Mouse (Mus musculus) testis, adult 2 months (tissue): ENCODE measurements around the gene Zscan21. TPM values are rescaled to one million over a fixed set of nuclear protein-coding genes. Genes with fewer than 3 reads are reported as not detected.

Source experiments
- H3K27ac ChIP-seq: fragments of 200-500 bp; 2 replicates; pipeline ENCODE4 v1.5.1; 2012; ENCODE audit warnings: low read depth, low read length; ENCODE audit not compliant: control insufficient read depth, insufficient read depth
- H3K27me3 ChIP-seq: fragments of 200-500 bp; 2 replicates; pipeline ENCODE4 v1.6.1; 2012; ENCODE audit warnings: mild to moderate bottlenecking, low read length, moderate library complexity; ENCODE audit not compliant: control insufficient read depth, insufficient read depth
- H3K36me3 ChIP-seq: fragments of 200-500 bp; 2 replicates; pipeline ENCODE4 v1.6.1; 2012; ENCODE audit warnings: mild to moderate bottlenecking, low read length; ENCODE audit not compliant: control insufficient read depth, insufficient read depth
- H3K4me1 ChIP-seq: fragments of 200-500 bp; 2 replicates; pipeline ENCODE4 v1.6.1; 2012; ENCODE audit warnings: low read length; ENCODE audit not compliant: control insufficient read depth, insufficient read depth
- H3K4me3 ChIP-seq: fragments of 200-500 bp; 2 replicates; pipeline ENCODE4 v1.5.1; 2012; ENCODE audit warnings: low read depth, mild to moderate bottlenecking, low read length, moderate library complexity, mixed read lengths; ENCODE audit not compliant: control insufficient read depth
- CTCF ChIP-seq: fragments of 200-500 bp; IDR thresholded peaks from 2 replicates; pipeline ENCODE4 v1.5.1; 2012; ENCODE audit warnings: low read depth, mild to moderate bottlenecking, inconsistent platforms, low read length, moderate library complexity; ENCODE audit not compliant: control insufficient read depth, insufficient read depth, insufficient replicate concordance
- POLR2A ChIP-seq: fragments of 200-500 bp; IDR thresholded peaks from 2 replicates; pipeline ENCODE4 v1.6.1; 2012; ENCODE audit warnings: low read depth, mild to moderate bottlenecking, inconsistent platforms, low read length, moderate library complexity; ENCODE audit not compliant: control insufficient read depth
- polyA plus RNA-seq: library from polyadenylated mRNA; depleted of rRNA; stranded (reverse); fragments of >200 nt; gene quantifications from 2 replicates; pipeline ENCODE4 v1.2.3, GENCODE M21; 2012

Zscan21 gene
- polyA plus RNA-seq, 1 experiment, result 51.4 TPM

DNA sequence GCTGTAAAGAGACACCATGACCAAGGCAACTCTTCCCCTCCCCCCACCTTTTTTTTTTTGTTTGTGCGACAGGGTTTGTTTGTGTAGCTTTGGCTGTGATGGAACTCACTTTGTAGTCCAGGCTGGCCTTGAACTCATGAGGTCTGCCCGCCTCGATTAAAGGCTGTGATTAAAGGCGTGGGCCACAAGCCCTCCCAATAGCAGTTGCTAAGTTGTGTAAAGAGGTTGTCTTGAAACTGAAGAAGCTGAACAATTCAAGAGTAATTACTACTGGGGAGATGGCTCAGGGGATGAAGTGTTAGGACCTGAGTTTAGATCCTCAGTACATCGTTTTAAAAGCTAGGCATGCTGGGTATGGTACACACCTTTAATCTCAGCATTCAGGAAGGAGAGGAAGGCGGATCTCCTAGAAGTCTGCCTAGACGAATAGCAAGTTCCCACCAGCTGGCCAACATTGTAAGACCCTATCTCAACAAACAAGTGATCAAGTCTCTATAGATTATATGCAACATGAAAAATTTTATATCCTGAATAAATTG, 43.6 kb downstream of the Zscan21 start:
- Histone ChIP-seq H3K27me3 (no peaks in the 10 kb centered on the region), H3K36me3 (peaks cover 1% of the 10 kb centered on the region; the same call in 1 of the 2 replicates), H3K4me1 (no peaks in the 10 kb centered on the region; the same call in 1 of the 2 replicates), H3K4me3 (no peak overlapping the region), H3K27ac (no peak overlapping the region)
- no peak for TF ChIP-seq POLR2A
- TF ChIP-seq CTCF, result no peak

DNA sequence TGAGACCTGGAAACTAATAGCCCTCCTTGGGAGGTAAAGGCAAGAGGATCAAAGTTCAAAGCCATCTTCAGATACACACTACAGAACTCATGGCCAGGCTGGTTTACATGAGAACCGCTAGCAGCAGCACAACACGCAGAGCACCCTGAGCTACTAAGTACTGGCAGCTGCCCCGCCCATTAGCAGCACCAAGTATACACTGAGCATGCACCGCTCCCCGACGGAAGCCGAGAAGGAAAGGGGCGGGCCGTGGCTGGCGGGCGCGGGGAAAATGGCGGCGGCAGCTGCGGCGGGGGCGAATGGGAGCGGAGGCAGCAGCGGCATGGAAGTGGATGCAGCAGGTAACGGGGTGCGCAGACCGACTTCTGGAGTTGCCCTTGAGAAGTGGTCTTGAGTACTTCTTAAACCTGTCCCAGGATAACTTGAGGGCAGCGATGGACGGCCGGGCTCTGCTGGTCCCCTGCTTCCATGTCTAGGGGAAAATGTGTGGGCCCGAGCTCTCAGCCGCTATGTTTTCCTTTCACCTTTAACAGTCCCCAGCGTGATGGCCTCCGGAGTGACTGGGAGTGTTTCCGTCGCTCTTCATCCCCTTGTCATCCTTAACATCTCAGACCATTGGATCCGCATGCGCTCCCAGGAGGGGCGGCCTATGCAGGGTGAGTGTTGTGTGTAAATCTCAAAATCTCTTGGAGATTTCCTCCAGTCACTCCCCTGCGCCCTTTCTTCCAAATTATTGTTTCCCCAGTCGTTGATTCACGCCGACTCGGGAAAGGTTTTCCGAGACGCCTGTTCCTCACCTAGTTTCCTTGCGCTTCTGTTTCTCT, 44.4 kb downstream of the Zscan21 start, which contains the start of gene Cops6:
Gene Cops6 (plus strand): TSS at position 230 of the 824 bp plus-strand sequence.
- Histone ChIP-seq H3K4me1 (no peaks in the 10 kb centered on the region; the same call in 1 of the 2 replicates), H3K27ac (peak within 1 kb of the TSS; percentile 41; the same call in 1 of the 2 replicates), H3K36me3 (peaks cover 1% of the 10 kb centered on the region; the same call in 1 of the 2 replicates), H3K27me3 (no peaks in the 10 kb centered on the region), H3K4me3 (peak within 1 kb of the TSS; percentile 83)
- TF ChIP-seq POLR2A, result peak; percentile 73
- TF ChIP-seq CTCF, result no peak

DNA sequence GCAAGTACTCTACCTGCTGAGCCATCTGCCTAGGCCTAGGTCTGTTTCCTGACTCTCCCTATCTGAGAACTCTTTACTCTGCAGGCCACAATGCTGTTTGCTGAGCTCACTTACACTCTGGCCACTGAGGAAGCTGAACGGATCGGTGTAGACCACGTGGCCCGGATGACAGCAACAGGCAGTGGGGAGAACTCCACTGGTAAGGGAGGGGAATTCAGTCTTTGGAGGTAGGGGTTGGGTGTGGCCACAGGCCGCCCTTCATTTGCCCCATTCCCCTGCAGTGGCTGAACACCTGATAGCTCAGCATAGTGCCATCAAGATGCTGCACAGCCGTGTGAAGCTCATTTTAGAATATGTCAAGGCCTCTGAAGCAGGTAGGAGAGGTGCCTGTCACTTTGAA, 46.3 kb downstream of the Zscan21 start:
- TF ChIP-seq CTCF (no peak), POLR2A (no peak)
- H3K27me3 ChIP-seq, result no peaks in the 10 kb centered on the region
- no peaks in the 10 kb centered on the region; the same call in 1 of the 2 replicates for H3K4me1 ChIP-seq
- H3K27ac ChIP-seq, result no peak overlapping the region
- no peak overlapping the region for H3K4me3 ChIP-seq
- peaks cover 6% of the 10 kb centered on the region for H3K36me3 ChIP-seq

DNA sequence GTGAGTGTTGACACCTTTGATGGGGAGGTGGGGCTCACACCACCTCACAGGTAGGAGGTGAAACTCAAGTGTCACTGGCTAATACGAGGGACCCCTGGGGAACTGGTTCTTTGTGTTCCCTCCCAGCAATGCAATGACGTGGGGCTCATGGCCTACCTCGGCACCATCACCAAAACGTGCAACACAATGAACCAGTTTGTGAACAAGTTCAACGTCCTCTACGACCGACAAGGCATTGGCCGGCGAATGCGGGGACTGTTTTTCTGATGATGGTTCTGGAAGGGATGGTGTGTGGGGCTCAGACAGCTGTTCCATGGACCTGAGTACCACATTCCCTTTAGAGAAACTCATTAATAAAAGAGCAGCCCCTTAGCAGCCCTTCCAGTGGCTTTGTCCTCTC, 46.9 kb downstream of the Zscan21 start:
- peaks cover 6% of the 10 kb centered on the region for H3K36me3 ChIP-seq
- no peaks in the 10 kb centered on the region; the same call in 1 of the 2 replicates for H3K4me1 ChIP-seq
- H3K27ac ChIP-seq, result no peak overlapping the region
- no peak for TF ChIP-seq CTCF
- TF ChIP-seq POLR2A, result no peak
- H3K4me3 ChIP-seq, result no peak overlapping the region
- no peaks in the 10 kb centered on the region for H3K27me3 ChIP-seq

DNA sequence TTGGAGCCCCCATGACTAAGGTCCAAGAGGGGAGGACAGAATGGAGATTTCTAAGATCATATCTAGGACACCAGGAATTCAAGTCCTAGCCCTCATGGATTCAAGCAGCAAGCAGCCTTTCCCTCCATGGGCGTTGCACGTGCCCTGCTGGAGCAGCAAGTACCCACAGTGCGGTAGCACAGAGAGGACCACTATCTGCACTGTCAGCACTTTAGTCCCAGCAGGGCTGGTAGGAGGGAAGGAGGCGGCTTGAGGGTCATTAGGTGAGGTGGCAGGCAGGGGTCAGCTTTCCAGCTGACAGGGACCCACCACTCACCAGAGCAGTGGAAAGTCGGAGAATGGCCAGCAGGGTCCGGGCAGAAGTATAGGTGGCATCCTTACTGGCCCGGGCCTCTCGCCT, 48.9 kb downstream of the Zscan21 start:
- TF ChIP-seq POLR2A (no peak), CTCF (no peak)
- H3K36me3 ChIP-seq, result peaks cover 6% of the 10 kb centered on the region
- H3K27ac ChIP-seq, result no peak overlapping the region
- no peaks in the 10 kb centered on the region for H3K4me1 ChIP-seq
- H3K4me3 ChIP-seq, result no peak overlapping the region
- H3K27me3 ChIP-seq, result no peaks in the 10 kb centered on the region

DNA sequence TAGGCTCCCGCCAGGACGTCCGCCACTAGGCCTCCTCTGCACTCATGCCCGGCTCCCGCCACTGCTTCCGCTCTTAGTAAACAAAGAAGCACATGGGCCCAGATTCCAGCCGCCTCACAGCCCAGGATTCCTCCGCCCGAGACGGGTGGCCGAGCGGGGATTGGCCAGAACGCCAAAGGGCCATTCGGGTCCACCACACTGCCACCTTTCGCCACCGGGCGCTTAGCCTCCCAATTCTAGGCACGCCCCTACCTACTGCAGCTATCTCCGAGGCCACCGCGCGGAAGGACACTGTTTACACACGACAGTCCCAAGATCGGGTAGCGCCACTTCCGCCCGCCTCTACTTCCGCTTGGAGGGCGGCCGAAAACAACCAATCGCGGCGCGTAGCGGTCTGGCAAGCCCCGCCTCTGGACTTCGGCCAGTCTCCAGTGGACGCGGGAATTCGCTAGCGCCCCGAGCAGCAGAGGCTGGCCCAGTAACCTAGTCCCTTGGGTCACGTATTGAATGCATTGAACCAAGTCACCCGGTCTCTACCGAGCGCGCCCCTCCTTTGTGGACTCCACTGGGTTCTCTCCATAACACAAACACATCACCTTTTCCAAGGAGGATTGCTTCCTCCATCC, 54.3 kb downstream of the Zscan21 start:
- Histone ChIP-seq H3K27ac (peak overlapping the region; percentile 79), H3K4me1 (no peaks in the 10 kb centered on the region; the same call in 1 of the 2 replicates), H3K36me3 (peaks cover 5% of the 10 kb centered on the region), H3K27me3 (no peaks in the 10 kb centered on the region), H3K4me3 (peak overlapping the region; percentile 99)
- TF ChIP-seq CTCF, result no peak
- peak; percentile 50 for TF ChIP-seq POLR2A

DNA sequence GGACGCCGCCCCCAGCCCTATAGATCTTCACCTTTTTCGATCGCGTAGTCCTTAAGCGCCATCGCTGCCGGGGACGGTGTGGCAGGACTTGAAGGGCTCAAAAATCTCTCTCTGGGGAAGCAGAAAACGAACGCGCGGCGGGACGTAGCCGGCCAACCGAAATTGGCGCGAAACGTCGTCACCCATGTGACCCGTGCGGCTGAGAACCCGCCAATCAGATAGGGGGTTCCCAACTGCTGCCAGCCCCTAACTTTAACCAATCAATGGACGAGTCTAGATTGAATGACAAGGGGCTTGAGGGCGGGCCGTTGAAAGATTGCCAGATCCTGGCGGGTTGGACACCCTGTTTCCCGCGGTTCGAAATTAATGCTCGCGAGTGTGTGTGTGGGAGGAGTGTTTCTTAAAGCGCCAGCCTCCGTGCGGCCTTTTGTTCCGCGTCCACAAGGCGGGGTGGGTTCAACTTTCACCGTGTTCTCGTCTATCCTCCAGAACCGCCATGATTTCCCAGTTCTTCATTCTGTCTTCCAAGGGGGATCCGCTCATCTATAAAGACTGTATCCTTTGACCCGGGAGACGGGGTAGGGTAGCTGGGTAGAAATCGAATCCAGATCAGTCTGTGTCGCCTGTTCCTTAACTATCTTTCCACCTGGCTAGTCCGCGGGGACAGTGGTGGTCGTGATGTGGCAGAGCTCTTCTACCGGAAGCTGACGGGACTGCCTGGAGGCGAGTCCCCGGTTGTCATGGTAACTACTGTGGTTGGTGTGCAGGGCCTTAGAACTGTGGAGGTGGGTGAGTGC, 55.2 kb downstream of the Zscan21 start, which contains the start of the genes Ap4m1 and Mcm7:
Gene Ap4m1 (plus strand): TSS at position 308 of the 797 bp plus-strand sequence.
Gene Mcm7 (minus strand): TSS at position 728 of the 797 bp plus-strand sequence.
- H3K27me3 ChIP-seq, result no peaks in the 10 kb centered on the region
- peaks cover 3% of the 10 kb centered on the region; the same call in 1 of the 2 replicates for H3K36me3 ChIP-seq

More for the DNA sequence above, 55.2 kb downstream of the Zscan21 start, which contains the start of the genes Ap4m1 and Mcm7:
- H3K4me1 ChIP-seq, result no peaks in the 10 kb centered on the region; the same call in 1 of the 2 replicates
- TF ChIP-seq POLR2A (peak; percentile 62), CTCF (no peak)
- peak within 1 kb of the TSS; percentile 79 for H3K27ac ChIP-seq
- H3K4me3 ChIP-seq, result peak within 1 kb of the TSS; percentile 99
